In the genomic region with DNA sequence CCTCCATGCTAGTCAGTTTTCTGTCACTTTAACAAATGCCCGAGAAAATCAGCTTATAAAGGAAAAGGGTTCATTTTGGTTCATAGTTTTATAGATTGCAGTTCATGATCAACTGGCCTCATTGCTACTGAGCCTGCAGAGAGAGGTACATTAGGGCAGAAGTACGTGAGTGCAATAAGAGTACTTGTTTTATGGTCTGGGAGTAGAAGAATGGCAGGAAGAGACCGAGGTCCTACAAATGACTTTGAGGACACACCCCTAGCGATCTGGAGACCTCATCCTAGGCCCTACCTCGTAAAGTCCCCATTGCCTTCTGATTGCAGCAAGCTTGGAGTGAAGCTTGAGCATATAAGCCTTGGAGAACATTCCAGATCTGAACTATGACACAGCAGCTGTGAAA, we compare ENCODE assay signal across 14 mouse cellular contexts. TPM values are rescaled to one million over a fixed set of nuclear protein-coding genes. Genes with fewer than 3 reads are reported as not detected.
"Had no signal": no experiment of that assay in that cellular context is flagged by ENCODE, and none has a peak within 500 bp of the region (broad histone marks: within the 10 kb centered on the region; RNA-seq: fewer than 3 reads in every experiment).

No protein-coding gene starts in this region.

- H3K9me3 ChIP-seq: limb, embryonic 12.5 days; midbrain, embryonic 13.5 days; stomach, embryonic 15.5 days had no signal

- H3K4me2 ChIP-seq: limb, embryonic 12.5 days; liver, embryonic 15.5 days; midbrain, embryonic 13.5 days; stomach, embryonic 15.5 days had no signal

- H3K36me3 ChIP-seq: limb, embryonic 12.5 days; liver, embryonic 15.5 days; midbrain, embryonic 13.5 days; stomach, embryonic 15.5 days had no signal

- H3K4me3 ChIP-seq: limb, embryonic 12.5 days; liver, embryonic 15.5 days; midbrain, embryonic 13.5 days; stomach, embryonic 15.5 days had no signal

- ATAC-seq: midbrain, embryonic 13.5 days had no signal

- H3K27ac ChIP-seq: kidney, postnatal 0 days; limb, embryonic 12.5 days; liver, embryonic 15.5 days; macrophage; midbrain, embryonic 13.5 days; stomach, embryonic 15.5 days had no signal

- H3K27me3 ChIP-seq: liver, embryonic 15.5 days; stomach, embryonic 15.5 days had no signal

- DNase-seq: kidney, adult 11 months; kidney, adult 9 months; kidney, postnatal 36 days; layer of hippocampus, adult 9-11 months; layer of hippocampus, postnatal 36 days; lung, adult 2 months; right cerebral cortex, postnatal 14 days; thymus, postnatal 4 days had no signal

- H3K9ac ChIP-seq: limb, embryonic 12.5 days; liver, embryonic 15.5 days; midbrain, embryonic 13.5 days; stomach, embryonic 15.5 days had no signal

RNA-seq across cellular contexts. Expression of gene Kbtbd12, which starts 7.2 kb away (rescaled TPM):
- polyA plus RNA-seq: kidney, postnatal 0 days; midbrain, embryonic 13.5 days had no signal
